Mouse (Mus musculus) cerebellum, adult 9-11 months (tissue): ENCODE measurements around the gene Htr1b.

Source experiments
- DNase-seq: peaks from one replicate; pipeline ENCODE4 v3.0.0; 2022

The Htr1b gene

DNA sequence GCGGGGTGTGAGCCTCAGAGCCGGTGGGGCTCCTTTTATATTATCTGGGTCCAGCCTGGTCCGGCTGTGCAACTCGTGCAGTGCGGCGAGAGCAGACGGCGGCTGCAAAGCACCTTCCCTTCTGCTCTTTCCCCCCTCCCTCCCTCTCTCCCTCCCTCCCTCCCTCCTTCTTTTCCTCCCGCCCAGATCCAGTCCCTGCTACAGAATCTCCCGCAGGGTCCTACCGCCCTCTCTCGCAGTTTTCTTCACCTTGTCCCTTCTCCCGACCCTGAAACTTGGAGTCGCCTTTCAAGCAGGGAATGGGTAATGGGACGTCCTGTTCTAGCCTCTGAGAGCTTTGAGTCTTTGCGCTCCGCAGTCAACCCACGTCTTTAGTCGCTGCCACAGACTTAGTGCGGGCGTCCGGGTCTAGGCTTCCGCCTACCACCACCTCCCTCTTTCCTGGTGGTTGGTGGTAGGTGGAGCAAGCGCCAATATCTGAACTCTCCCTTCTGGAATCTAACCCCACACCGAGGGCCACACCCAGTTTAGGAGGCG is at the start of gene Htr1b:
Htr1b (minus strand) TSS at position 392 of the 537 bp plus-strand sequence.
- DNase-seq, result no peak

- no peak for DNase-seq
Observed at GRCm38 (mm10) chr9:81676716-81677115, 43.1 kb upstream of the Htr1b start.

GRCm38 (mm10) chr9:81637486-81637885 is 3.9 kb upstream of the Htr1b start:
- DNase-seq, result no peak

DNA sequence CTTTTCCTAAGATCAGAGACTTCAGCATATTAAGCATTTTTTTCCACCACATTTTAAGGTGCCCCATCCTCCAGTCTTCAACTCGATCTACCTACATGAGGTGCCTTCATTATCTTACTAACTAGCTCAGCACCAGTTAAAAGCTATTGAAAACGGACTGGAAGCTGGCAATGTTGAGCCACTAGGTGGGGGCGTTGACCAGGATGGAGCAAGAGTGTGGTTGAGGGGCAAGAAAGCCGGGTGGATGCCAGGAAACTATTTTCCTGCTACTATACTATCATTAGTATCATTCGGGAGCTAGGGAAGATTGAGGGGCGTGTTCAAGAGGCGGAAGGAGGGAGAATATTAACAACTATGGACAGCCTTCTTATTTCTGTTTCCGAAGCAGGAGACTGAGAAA is 1.5 kb upstream of the Htr1b start:
- DNase-seq, result no peak

DNA sequence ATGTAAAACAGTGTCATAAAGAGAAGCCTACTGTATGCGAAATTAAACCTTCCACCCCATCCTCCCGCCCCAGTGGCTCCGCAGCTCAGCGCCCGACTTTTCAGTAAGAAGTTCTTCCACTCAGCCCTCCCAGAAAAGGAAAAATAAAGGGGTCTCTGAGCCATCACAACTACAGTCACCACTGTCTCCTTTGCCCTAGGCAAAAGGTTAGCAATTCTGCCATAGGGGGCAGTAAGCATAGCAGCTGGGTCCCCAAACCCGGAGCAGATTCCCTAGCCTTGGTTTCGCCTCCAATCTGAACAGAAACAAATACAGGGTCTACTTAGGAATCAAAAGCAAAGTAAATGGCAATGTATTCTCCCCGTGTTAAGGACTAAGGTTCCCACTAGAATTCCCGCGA is 535 bp upstream of the Htr1b start:
- no peak for DNase-seq

GRCm38 (mm10) chr9:81632736-81633436 is 742 bp downstream of the Htr1b start:
- DNase-seq, result no peak

DNA sequence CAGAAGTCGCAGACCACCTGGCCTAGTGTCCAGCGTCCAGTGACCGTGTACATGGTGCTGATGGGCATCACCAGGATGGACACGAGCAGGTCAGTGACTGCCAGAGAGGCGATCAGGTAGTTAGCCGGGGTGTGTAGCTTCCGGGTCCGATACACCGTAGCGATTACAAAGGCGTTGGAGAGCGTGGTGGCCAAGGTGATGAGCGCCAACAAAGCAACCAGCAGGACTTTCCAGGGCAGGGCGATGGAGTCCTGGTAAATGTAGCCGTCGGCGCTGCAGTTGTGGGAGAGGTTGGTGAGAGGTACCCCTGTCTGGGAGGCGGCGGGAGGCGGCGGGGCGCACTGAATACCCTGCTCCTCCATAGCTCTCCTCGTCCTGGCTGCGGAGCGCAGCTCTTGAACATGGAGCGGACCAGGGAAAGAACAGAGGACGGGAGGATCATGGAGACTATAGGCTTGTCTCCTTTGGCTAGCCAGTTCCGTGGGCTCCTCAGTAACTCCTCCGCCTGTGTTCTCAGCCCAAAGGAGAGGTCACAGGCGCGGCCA is 1.4 kb downstream of the Htr1b start:
- DNase-seq, result no peak

DNA sequence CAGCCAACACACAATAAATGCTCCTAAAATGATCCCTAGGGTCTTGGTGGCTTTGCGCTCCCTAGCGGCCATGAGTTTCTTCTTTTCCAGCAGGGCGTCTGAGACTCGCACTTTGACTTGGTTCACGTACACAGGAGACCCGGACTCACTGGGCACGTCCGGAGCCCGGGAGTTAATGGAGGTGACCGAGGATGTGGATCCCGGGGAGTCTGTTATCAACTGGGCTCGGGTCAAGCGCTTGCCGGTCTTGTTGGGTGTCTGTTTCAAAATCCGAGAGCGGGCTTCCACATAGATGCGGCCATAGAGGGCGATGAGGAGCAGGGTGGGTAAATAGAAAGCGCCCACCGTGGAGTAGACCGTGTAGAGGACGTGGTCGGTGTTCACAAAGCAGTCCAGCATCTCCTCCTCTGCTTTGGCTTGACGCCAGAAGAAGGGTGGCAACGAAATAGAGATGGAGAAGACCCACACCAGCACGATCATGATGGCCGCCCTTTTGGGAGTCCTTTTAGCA is 2.0 kb downstream of the Htr1b start:
- DNase-seq, result no peak

DNA sequence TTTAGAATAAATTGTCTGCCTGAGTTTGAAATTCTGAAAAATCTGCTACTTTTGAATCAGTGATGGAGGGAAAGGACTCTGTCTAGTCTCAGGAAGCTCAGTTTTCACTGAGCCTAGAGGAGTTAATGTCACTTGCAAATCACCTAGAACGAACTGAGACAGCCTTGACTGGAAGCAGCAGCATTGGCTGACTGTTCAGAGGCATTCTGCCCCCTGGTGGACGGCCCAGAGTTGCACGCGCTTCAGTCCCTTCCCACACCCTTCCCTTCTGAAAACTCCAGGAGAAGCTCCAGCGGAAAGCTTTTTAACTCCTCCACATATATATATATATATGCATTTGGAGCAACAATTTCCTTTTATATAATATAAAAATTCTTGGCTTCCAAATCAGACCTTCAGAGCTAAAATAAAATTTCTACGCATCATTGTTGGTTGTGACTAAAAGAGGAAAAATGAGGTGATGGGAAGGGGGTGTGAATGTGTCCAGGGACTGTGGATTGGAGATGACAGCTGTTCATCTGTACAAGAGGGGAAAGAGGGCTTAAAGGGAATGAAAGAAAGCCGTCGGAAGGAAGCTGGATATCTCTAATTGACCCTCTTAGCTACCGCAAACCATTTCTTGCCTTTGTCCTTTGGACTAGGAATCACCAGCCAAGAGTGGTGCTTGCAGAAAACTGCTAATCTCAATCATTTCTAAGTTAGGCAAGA is 6.6 kb downstream of the Htr1b start:
- DNase-seq, result peak; percentile 18

GRCm38 (mm10) chr9:81625898-81626297 is 7.7 kb downstream of the Htr1b start:
- no peak for DNase-seq

GRCm38 (mm10) chr9:81622873-81623272 is 10.8 kb downstream of the Htr1b start:
- DNase-seq, result no peak

DNA sequence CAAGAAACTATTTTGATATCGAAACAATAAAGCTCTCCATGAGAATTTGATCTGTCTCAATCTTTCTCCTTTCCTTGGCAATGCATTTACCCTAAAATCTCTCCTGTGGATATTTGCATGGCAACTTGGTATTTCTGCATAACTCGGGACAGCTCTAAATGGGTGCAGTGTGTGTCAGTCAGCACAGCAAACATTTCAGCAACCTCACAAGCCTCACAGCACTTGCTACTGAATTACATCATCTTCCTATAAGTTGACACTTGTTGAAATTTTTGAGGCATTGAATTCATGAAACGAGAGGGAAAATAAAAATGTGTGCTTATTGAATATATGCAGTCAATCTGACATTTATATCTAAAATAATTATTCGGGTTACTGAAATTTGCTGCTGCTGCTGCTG is 22.6 kb downstream of the Htr1b start:
- no peak for DNase-seq
